Mouse (Mus musculus) megakaryocyte progenitor cell, adult 5-6 weeks (primary cell): ENCODE results near the gene Arhgef7. TPM values are rescaled to one million over a fixed set of nuclear protein-coding genes. Genes with fewer than 3 reads are reported as not detected.

Source experiments
- ATAC-seq: replicated peaks from 2 replicates; pipeline ENCODE4 v1.8.0; 2016; ENCODE audit warnings: mild to moderate bottlenecking, moderate TSS enrichment, inconsistent platforms; ENCODE audit not compliant: poor library complexity
- total RNA-seq, 2 experiments: library from RNA; stranded (forward) in 1 of 2; stranded (reverse) in 1 of 2; fragments of 157-497, 149-512 nt in 1 of 2; fragments of 200-1000 nt in 1 of 2; gene quantifications; 2 replicates each; pipeline versions ENCODE4 v1.2.3 to v1.2.4; 2015 to 2017

Arhgef7 gene
- total RNA-seq (2015) (26.4 and 32.3 TPM in 2 replicates), total RNA-seq (2017) (20.4 and 36.0 TPM in 2 replicates)

- no peak for ATAC-seq
Observed at GRCm38 (mm10) chr8:11727651-11728481, at the start of gene Arhgef7. Gene Arhgef7, plus strand, starts transcription at chr8:11727721.

GRCm38 (mm10) chr8:11684558-11684957 is 43.0 kb upstream of the Arhgef7 start:
- no peak for ATAC-seq

GRCm38 (mm10) chr8:11687251-11687650 is 40.3 kb upstream of the Arhgef7 start:
- no peak for ATAC-seq

- ATAC-seq: no peak
Observed at GRCm38 (mm10) chr8:11689945-11690344, 37.6 kb upstream of the Arhgef7 start.

- ATAC-seq: no peak
Observed at GRCm38 (mm10) chr8:11691284-11691683, 36.2 kb upstream of the Arhgef7 start.

GRCm38 (mm10) chr8:11691761-11692160 is 35.8 kb upstream of the Arhgef7 start:
- no peak for ATAC-seq

GRCm38 (mm10) chr8:11692455-11692854 is 35.1 kb upstream of the Arhgef7 start:
- no peak for ATAC-seq

- no peak for ATAC-seq
Observed at GRCm38 (mm10) chr8:11693972-11694371, 33.5 kb upstream of the Arhgef7 start.

GRCm38 (mm10) chr8:11696176-11696575 is 31.3 kb upstream of the Arhgef7 start:
- no peak for ATAC-seq

GRCm38 (mm10) chr8:11697467-11697866 is 30.1 kb upstream of the Arhgef7 start:
- ATAC-seq: no peak

- ATAC-seq: no peak
Observed at GRCm38 (mm10) chr8:11699442-11700001, 28.0 kb upstream of the Arhgef7 start.

- peak; percentile 95 for ATAC-seq
Observed at GRCm38 (mm10) chr8:11700060-11701032, 27.2 kb upstream of the Arhgef7 start.

- no peak for ATAC-seq
Observed at GRCm38 (mm10) chr8:11701033-11701362, 26.5 kb upstream of the Arhgef7 start, which contains the start of gene 1700016D06Rik. Gene 1700016D06Rik, minus strand, starts transcription at chr8:11701063.

- no peak for ATAC-seq
Observed at GRCm38 (mm10) chr8:11701428-11701827, 26.1 kb upstream of the Arhgef7 start.

GRCm38 (mm10) chr8:11703789-11704188 is 23.7 kb upstream of the Arhgef7 start:
- ATAC-seq: no peak

- no peak for ATAC-seq
Observed at GRCm38 (mm10) chr8:11704716-11705420, 22.7 kb upstream of the Arhgef7 start.

GRCm38 (mm10) chr8:11705818-11706217 is 21.7 kb upstream of the Arhgef7 start:
- ATAC-seq: no peak

GRCm38 (mm10) chr8:11707701-11708100 is 19.8 kb upstream of the Arhgef7 start:
- ATAC-seq: no peak

- no peak for ATAC-seq
Observed at GRCm38 (mm10) chr8:11708815-11709214, 18.7 kb upstream of the Arhgef7 start.

- ATAC-seq: no peak
Observed at GRCm38 (mm10) chr8:11709542-11709941, 18.0 kb upstream of the Arhgef7 start.

GRCm38 (mm10) chr8:11710415-11710814 is 17.1 kb upstream of the Arhgef7 start:
- ATAC-seq: no peak
